Mouse (Mus musculus): ENCODE data around the gene Gm6164.
"Not testable (repeated sequence)": the region's sequence is repeated elsewhere in the genome, so short reads cannot be mapped to it uniquely, and the experiment has no call there.

Gm6164 gene

GRCm38 (mm10) chr7:20205507-20205906 lies at the start of gene Gm6164:
Gene Gm6164 (minus strand): TSS chr7:20205607.
- DNase-seq (ENCODE audit: low spot score) = not testable (repeated sequence)

GRCm38 (mm10) chr7:20233728-20234127 lies 28.3 kb upstream of the Gm6164 start, which contains the start of gene Gm4498:
Gene Gm4498 (minus strand): TSS chr7:20233828.
- not testable (repeated sequence) for DNase-seq (ENCODE audit: low spot score)

GRCm38 (mm10) chr7:20193410-20193809 lies 12.0 kb downstream of the Gm6164 start, which contains the start of gene Vmn1r95:
Gene Vmn1r95 (plus strand): TSS chr7:20193710.
- DNase-seq (ENCODE audit: low spot score) = not testable (repeated sequence)

- DNase-seq (ENCODE audit: low spot score) = not testable (repeated sequence)
Observed at GRCm38 (mm10) chr7:20168277-20168676, 37.1 kb downstream of the Gm6164 start, which contains the start of gene Vmn1r94. Gene Vmn1r94 (minus strand): TSS chr7:20168377.

Measured in ovary, postnatal 10 days (tissue).